Mouse (Mus musculus): ENCODE measurements around the gene Crtam.

GRCm38 (mm10) chr9:40974042-40974801, 30.2 kb downstream of the Crtam start:
- TF ChIP-seq CTCF (conservative IDR thresholded peaks at IDR 0.05; ENCODE audit: insufficient read depth, insufficient read length, low read depth, low read length) (no peak), POLR2A (IDR thresholded peaks at IDR 0.05; ENCODE audit: low read depth, low read length) (no peak)
